Mouse (Mus musculus): Measurements from ENCODE around the gene D630045J12Rik. TPM values are rescaled to one million over a fixed set of nuclear protein-coding genes. Genes with fewer than 3 reads are reported as not detected.
A peak's percentile ranks its signal among the peaks of the same experiment; 100 is the strongest.

D630045J12Rik gene
- polyA plus RNA-seq (2012; rRNA removed) (14.2 and 18.9 TPM in 2 replicates), polyA plus RNA-seq (2014; fragmentation: Nextera tagmentation; extraction: Ambion mirVana) (7.3 and 9.6 TPM in 2 replicates)

GRCm38 (mm10) chr6:38253736-38254641 lies at the start of gene D630045J12Rik:
TSS of gene D630045J12Rik (minus strand) at chr6:38254009.
- peaks cover 26% of the 10 kb centered on the region for H3K4me1 ChIP-seq (ENCODE audit: control insufficient read depth, insufficient read depth, low read length)
- 0 out of 2 replicates have a peak, but pooled peaks have one; percentile 42 for TF ChIP-seq POLR2A (IDR thresholded peaks at IDR 0.05; ENCODE audit: borderline replicate concordance, extremely low read depth, insufficient read depth, insufficient read length)
- no peaks in the 10 kb centered on the region for H3K9me3 ChIP-seq (ENCODE audit: control insufficient read depth, low read length)
- no peaks in the 10 kb centered on the region for H3K27me3 ChIP-seq (ENCODE audit: control insufficient read depth, insufficient read depth, low read length)
- ATAC-seq (ENCODE audit: low FRiP score, low read depth) (peak; percentile 94), DNase-seq (ENCODE audit: low spot score) (peak; percentile 77)
- H3K36me3 ChIP-seq (ENCODE audit: control insufficient read depth, insufficient read depth, low read length) = no peaks in the 10 kb centered on the region
- 0% methylated on average over 16 of the region's 118 CpGs for WGBS
- H3K27ac ChIP-seq (replicated peaks; ENCODE audit: low read depth, low read length) = peak within 1 kb of the TSS; percentile 86
- H3K4me2 ChIP-seq (replicated peaks; ENCODE audit: low read depth, low read length, severe bottlenecking) = peak within 1 kb of the TSS; percentile 77
- peak within 1 kb of the TSS; percentile 84 for H3K4me3 ChIP-seq (replicated peaks; ENCODE audit: low read length)
- H3K9ac ChIP-seq (ENCODE audit: low read depth, low read length, severe bottlenecking) = peak within 1 kb of the TSS; percentile 95

GRCm38 (mm10) chr6:38298761-38299401 lies 45.1 kb upstream of the D630045J12Rik start, which contains the start of gene Zc3hav1l:
TSS of gene Zc3hav1l (minus strand) at chr6:38299259.
- under 1% methylated on average over 34 of the region's 70 CpGs for WGBS
- TF ChIP-seq POLR2A (IDR thresholded peaks at IDR 0.05; ENCODE audit: borderline replicate concordance, extremely low read depth, insufficient read depth, insufficient read length) = peak; percentile 87; the same call in 1 of the 2 replicates
- Histone ChIP-seq H3K36me3 (ENCODE audit: control insufficient read depth, insufficient read depth, low read length) (peaks cover 30% of the 10 kb centered on the region), H3K27ac (replicated peaks; ENCODE audit: low read depth, low read length) (peak within 1 kb of the TSS; percentile 98), H3K4me2 (replicated peaks; ENCODE audit: low read depth, low read length, severe bottlenecking) (peak within 1 kb of the TSS; percentile 64), H3K4me3 (replicated peaks; ENCODE audit: low read length) (peak within 1 kb of the TSS; percentile 87), H3K9ac (ENCODE audit: low read depth, low read length, severe bottlenecking) (peak within 1 kb of the TSS; percentile 98), H3K4me1 (ENCODE audit: control insufficient read depth, insufficient read depth, low read length) (peaks cover 8% of the 10 kb centered on the region; the same call in 1 of the 2 replicates), H3K9me3 (ENCODE audit: control insufficient read depth, low read length) (no peaks in the 10 kb centered on the region), H3K27me3 (ENCODE audit: control insufficient read depth, insufficient read depth, low read length) (no peaks in the 10 kb centered on the region)
- DNase-seq (ENCODE audit: low spot score) = peak; percentile 84
- peak; percentile 96 for ATAC-seq (ENCODE audit: low FRiP score, low read depth)

GRCm38 (mm10) chr6:38298246-38298635 lies 44.4 kb upstream of the D630045J12Rik start:
- Histone ChIP-seq H3K4me3 (replicated peaks; ENCODE audit: low read length) (peak overlapping the region; percentile 87), H3K27me3 (ENCODE audit: control insufficient read depth, insufficient read depth, low read length) (no peaks in the 10 kb centered on the region), H3K9ac (ENCODE audit: low read depth, low read length, severe bottlenecking) (peak overlapping the region; percentile 98), H3K27ac (replicated peaks; ENCODE audit: low read depth, low read length) (peak overlapping the region; percentile 98), H3K36me3 (ENCODE audit: control insufficient read depth, insufficient read depth, low read length) (peaks cover 35% of the 10 kb centered on the region), H3K4me1 (ENCODE audit: control insufficient read depth, insufficient read depth, low read length) (peaks cover 8% of the 10 kb centered on the region; the same call in 1 of the 2 replicates), H3K4me2 (replicated peaks; ENCODE audit: low read depth, low read length, severe bottlenecking) (peak overlapping the region; percentile 64), H3K9me3 (ENCODE audit: control insufficient read depth, low read length) (no peaks in the 10 kb centered on the region)
- 1% methylated on average over 10 of the region's 10 CpGs for WGBS
- DNase-seq (ENCODE audit: low spot score) (peak; percentile 42), ATAC-seq (ENCODE audit: low FRiP score, low read depth) (peak; percentile 31; the same call in 1 of the 2 replicates)
- no peak for TF ChIP-seq POLR2A (IDR thresholded peaks at IDR 0.05; ENCODE audit: borderline replicate concordance, extremely low read depth, insufficient read depth, insufficient read length)

- H3K4me3 ChIP-seq (replicated peaks; ENCODE audit: low read length) = peak overlapping the region; percentile 87
- ATAC-seq (ENCODE audit: low FRiP score, low read depth) = no peak
- no peaks in the 10 kb centered on the region for H3K9me3 ChIP-seq (ENCODE audit: control insufficient read depth, low read length)
- DNase-seq (ENCODE audit: low spot score) = no peak
- WGBS = 39% methylated on average over 12 of the region's 12 CpGs
- H3K9ac ChIP-seq (ENCODE audit: low read depth, low read length, severe bottlenecking) = peak overlapping the region; percentile 98
- H3K27me3 ChIP-seq (ENCODE audit: control insufficient read depth, insufficient read depth, low read length) = no peaks in the 10 kb centered on the region
- peak overlapping the region; percentile 64 for H3K4me2 ChIP-seq (replicated peaks; ENCODE audit: low read depth, low read length, severe bottlenecking)
- peaks cover 40% of the 10 kb centered on the region for H3K36me3 ChIP-seq (ENCODE audit: control insufficient read depth, insufficient read depth, low read length)
- no peak for TF ChIP-seq POLR2A (IDR thresholded peaks at IDR 0.05; ENCODE audit: borderline replicate concordance, extremely low read depth, insufficient read depth, insufficient read length)
- peaks cover 8% of the 10 kb centered on the region; the same call in 1 of the 2 replicates for H3K4me1 ChIP-seq (ENCODE audit: control insufficient read depth, insufficient read depth, low read length)
- peak overlapping the region; percentile 98 for H3K27ac ChIP-seq (replicated peaks; ENCODE audit: low read depth, low read length)
Observed at GRCm38 (mm10) chr6:38297580-38298245, 43.9 kb upstream of the D630045J12Rik start.
